Mouse (Mus musculus): ENCODE measurements around the gene Fgfr4.

DNA sequence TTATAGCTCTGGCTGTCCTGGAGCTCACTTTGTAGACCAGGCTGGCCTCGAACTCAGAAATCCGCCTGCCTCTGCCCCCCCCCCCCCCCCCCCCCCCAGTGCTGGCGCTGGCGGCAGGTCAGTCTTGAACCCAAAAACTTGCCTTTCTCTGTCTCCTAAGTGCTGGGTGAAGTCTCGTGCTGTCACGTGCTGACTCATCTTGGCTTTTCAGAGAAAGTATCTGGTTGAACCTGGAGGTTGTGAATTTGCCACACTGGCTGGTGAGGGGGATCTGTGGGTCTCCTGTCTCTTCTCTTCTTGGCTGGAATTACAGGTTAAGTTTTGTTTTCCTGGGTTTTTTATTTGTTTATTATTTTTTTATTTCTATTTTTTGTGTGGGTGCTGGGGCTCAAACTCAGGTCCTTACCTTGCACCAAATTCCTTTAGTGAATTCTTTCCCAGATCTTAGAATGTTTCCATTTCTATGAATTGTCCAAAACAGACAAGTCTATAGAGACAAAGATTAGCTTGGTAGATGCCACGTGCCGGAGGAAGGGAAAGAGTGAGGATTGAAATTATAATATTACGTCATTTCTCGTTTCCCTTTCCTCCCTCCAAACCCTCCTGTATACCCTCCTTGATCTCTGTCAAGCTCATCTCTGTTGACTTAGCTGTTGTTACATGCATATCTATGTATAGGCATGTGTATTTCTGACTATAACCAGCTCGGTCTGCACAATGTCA lies 52.4 kb downstream of the Fgfr4 start:
- TF ChIP-seq NELFE (IDR thresholded peaks at IDR 0.05; ENCODE audit: low read depth, low read length) (no peak), CTCF (IDR thresholded peaks at IDR 0.05 in 2 of 3, conservative IDR thresholded peaks at IDR 0.05 in 1 of 3; ENCODE audit: control insufficient read depth in 1 of 3, insufficient read depth in 1 of 3, low read depth in 2 of 3, low read length in 3 of 3, poor library complexity in 1 of 3, severe bottlenecking in 1 of 3) (no peak), ZC3H11A (IDR thresholded peaks at IDR 0.05; ENCODE audit: low read depth, low read length) (no peak), USF2 (IDR thresholded peaks at IDR 0.05; ENCODE audit: borderline replicate concordance in 1 of 2, insufficient read depth in 1 of 2, low read depth in 1 of 2, low read length in 2 of 2) (no peak), ETS1 (IDR thresholded peaks at IDR 0.05; ENCODE audit: low read depth, low read length) (no peak), EP300 (IDR thresholded peaks at IDR 0.05; ENCODE audit: low read depth in 1 of 2, low read length in 2 of 2) (no peak), HCFC1 (IDR thresholded peaks at IDR 0.05; ENCODE audit: low read depth, low read length) (no peak), MYB (IDR thresholded peaks at IDR 0.05; ENCODE audit: low read depth, low read length) (no peak), GATA1 (IDR thresholded peaks at IDR 0.05; ENCODE audit: low read depth, low read length) (no peak), MEF2A (IDR thresholded peaks at IDR 0.05; ENCODE audit: extremely low read depth, insufficient replicate concordance, low read depth, low read length, poor library complexity, severe bottlenecking) (no peak), SIN3A (IDR thresholded peaks at IDR 0.05; ENCODE audit: low read length) (no peak), NRF1 (IDR thresholded peaks at IDR 0.05; ENCODE audit: insufficient read depth, low read depth, low read length, poor library complexity, severe bottlenecking) (no peak), POLR2A (IDR thresholded peaks at IDR 0.05; ENCODE audit: control insufficient read depth in 1 of 2, insufficient read depth in 1 of 2, low read depth in 1 of 2, low read length in 2 of 2, poor library complexity in 1 of 2) (no peak)
